Mouse (Mus musculus) embryonic facial prominence, embryonic 12.5 days (tissue): ENCODE measurements around the gene BC005561. TPM values are rescaled to one million over a fixed set of nuclear protein-coding genes. Genes with fewer than 3 reads are reported as not detected.
"Not testable (repeated sequence)": the region's sequence is repeated elsewhere in the genome, so short reads cannot be mapped to it uniquely, and the experiment has no call there.

Experiments used
- ATAC-seq: fragments of 200-750 bp; cut with Nextera tagmentation; 2 replicates; pipeline ENCODE4 v1.8.0; 2017; ENCODE audit not compliant: insufficient number of reproducible peaks, insufficient read depth, low FRiP score, low TSS enrichment
- H3K27ac ChIP-seq: fragments of 300-500 bp; sonication (generic); 2 replicates; pipeline ENCODE4 v1.5.1; 2016; ENCODE audit warnings: mild to moderate bottlenecking
- H3K27me3 ChIP-seq: fragments of 300-500 bp; sonication (generic); 2 replicates; pipeline ENCODE4 v1.6.1; 2016; ENCODE audit warnings: mild to moderate bottlenecking, moderate library complexity
- H3K36me3 ChIP-seq: fragments of 300-500 bp; sonication (generic); 2 replicates; pipeline ENCODE4 v1.6.1; 2016; ENCODE audit warnings: mild to moderate bottlenecking
- H3K4me1 ChIP-seq: fragments of 300-500 bp; sonication (generic); 2 replicates; pipeline ENCODE4 v1.6.1; 2016
- H3K4me2 ChIP-seq: fragments of 300-500 bp; sonication (generic); replicated peaks from 2 replicates; pipeline ENCODE4 v1.6.1; 2016; ENCODE audit warnings: mild to moderate bottlenecking, moderate library complexity
- H3K4me3 ChIP-seq: fragments of 300-500 bp; sonication (generic); 2 replicates; pipeline ENCODE4 v1.5.1; 2016; ENCODE audit warnings: mild to moderate bottlenecking
- H3K9ac ChIP-seq: fragments of 300-500 bp; sonication (generic); 2 replicates; pipeline ENCODE4 v1.6.1; 2016; ENCODE audit warnings: mild to moderate bottlenecking, moderate library complexity
- H3K9me3 ChIP-seq: fragments of 300-500 bp; sonication (generic); 2 replicates; pipeline ENCODE4 v1.6.1; 2016; ENCODE audit warnings: mild to moderate bottlenecking, moderate library complexity
- WGBS: fragments of 180-500 bp; shearing (Covaris S2); methylation state at CpG from one replicate; pipeline ENCODE4 v1.1.7; 2016; 5-methylcytosine and 5-hydroxymethylcytosine counted together
- polyA plus RNA-seq: library from polyadenylated mRNA; unstranded; fragments of >200 nt; fragmentation: Nextera tagmentation; extraction: Ambion mirVana; gene quantifications from 2 replicates; pipeline ENCODE4 v1.2.1, GENCODE M21; 2016

Gene BC005561
- polyA plus RNA-seq, 1 experiment from 2014 or later: 17.9 TPM

DNA sequence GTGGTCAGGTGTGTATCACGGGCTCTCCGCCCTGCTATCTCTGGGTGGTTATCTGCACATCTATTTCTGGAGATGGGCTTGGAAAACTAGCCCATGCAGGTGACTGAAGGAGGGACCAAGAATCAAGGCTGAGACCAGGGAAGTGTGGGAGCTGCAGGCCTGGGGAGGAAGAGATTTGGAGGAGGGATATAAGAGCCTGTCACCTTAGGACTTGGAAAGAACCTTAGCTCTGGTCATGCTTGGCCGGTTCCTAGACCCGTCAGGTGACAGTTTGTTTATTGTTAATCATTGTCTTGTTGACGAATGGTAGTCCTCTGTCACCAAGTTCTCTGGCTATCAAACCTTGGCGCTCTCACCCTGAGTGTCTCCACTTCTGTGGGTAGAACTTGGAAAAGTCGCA is 27.8 kb upstream of the BC005561 start:
- 91% methylated on average over 7 of the region's 7 CpGs for WGBS
- ATAC-seq: no peak

DNA sequence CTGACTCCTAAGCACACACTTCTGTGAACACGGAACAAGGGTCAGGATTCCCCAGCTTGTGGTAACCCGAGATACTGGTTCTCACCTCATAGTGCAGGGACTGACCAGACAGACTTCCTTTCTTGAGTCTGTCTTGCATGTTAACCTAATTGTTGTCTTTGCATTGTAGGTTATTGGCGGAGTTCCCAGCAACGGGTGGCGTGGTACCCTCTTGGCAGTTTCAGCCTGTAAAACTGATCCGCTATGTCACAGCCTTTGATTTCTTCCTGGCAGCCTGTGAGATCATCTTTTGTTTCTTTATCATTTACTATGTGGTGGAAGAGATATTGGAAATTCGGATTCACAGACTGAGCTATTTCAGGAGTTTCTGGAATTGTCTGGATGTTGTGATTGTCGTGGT is 25.3 kb upstream of the BC005561 start:
- Histone ChIP-seq H3K9ac (no peak overlapping the region), H3K9me3 (no peaks in the 10 kb centered on the region), H3K27me3 (no peaks in the 10 kb centered on the region), H3K36me3 (peaks cover 74% of the 10 kb centered on the region), H3K4me3 (no peak overlapping the region), H3K4me2 (no peak overlapping the region), H3K4me1 (no peaks in the 10 kb centered on the region), H3K27ac (no peak overlapping the region)
- WGBS: 86% methylated on average over 8 of the region's 8 CpGs
- no peak for ATAC-seq

More for the DNA sequence above, 27.8 kb upstream of the BC005561 start:
- no peak overlapping the region for H3K4me3 ChIP-seq
- peaks cover 71% of the 10 kb centered on the region for H3K36me3 ChIP-seq
- H3K4me1 ChIP-seq: no peaks in the 10 kb centered on the region
- no peak overlapping the region for H3K27ac ChIP-seq
- no peaks in the 10 kb centered on the region for H3K27me3 ChIP-seq
- no peaks in the 10 kb centered on the region for H3K9me3 ChIP-seq
- H3K9ac ChIP-seq: no peak overlapping the region
- no peak overlapping the region for H3K4me2 ChIP-seq

DNA sequence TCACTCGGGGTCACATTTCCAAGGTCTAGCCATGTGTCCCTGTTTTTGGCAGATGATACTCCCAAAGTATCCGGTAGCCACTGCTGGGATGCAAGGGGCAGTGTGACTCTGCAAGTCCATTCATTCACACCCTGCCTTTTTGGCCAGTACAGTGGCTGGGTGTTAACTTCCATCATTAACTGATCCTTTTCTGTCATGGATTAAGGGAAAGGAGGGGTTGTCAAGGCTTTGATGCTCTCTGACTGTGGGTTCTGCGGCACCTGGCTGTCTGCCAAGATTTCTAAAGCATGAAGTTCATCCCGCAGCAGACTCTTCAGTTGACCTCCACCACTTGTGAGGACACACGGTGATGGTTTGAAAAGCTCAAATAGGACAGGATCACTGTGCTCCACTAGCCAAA is 16.6 kb upstream of the BC005561 start:
- ATAC-seq: no peak
- Histone ChIP-seq H3K4me1 (no peaks in the 10 kb centered on the region), H3K4me3 (no peak overlapping the region), H3K4me2 (no peak overlapping the region), H3K27ac (no peak overlapping the region), H3K27me3 (no peaks in the 10 kb centered on the region), H3K9ac (no peak overlapping the region), H3K36me3 (peaks cover 83% of the 10 kb centered on the region), H3K9me3 (no peaks in the 10 kb centered on the region)
- 82% methylated on average over 5 of the region's 5 CpGs for WGBS

DNA sequence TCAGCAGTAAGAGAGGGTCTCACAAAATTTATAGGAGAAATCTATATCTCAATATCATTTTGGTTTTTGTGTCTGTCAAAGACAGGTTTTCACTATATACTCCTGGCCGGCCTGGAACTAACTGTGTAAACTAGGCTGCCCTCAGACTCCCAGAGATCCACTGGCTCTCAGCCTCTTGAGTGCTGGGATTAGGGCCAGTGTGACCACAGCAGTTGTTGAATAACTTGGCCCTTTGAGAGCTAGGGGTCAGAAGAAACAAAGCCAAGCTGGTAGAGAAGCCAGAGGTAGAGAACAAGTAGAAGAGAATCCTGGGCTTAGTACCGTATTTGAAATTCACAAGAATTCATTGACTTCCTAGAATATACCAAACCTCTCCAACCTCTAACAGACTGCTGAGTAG is 3.3 kb upstream of the BC005561 start:
- Histone ChIP-seq H3K27me3 (no peaks in the 10 kb centered on the region), H3K36me3 (peaks cover 43% of the 10 kb centered on the region), H3K27ac (no peak overlapping the region), H3K9me3 (no peaks in the 10 kb centered on the region), H3K4me3 (no peak overlapping the region), H3K9ac (no peak overlapping the region), H3K4me1 (peaks cover 10% of the 10 kb centered on the region; the same call in 1 of the 2 replicates), H3K4me2 (no peak overlapping the region)
- no peak for ATAC-seq
- WGBS: 92% methylated on average over 2 of the region's 2 CpGs

DNA sequence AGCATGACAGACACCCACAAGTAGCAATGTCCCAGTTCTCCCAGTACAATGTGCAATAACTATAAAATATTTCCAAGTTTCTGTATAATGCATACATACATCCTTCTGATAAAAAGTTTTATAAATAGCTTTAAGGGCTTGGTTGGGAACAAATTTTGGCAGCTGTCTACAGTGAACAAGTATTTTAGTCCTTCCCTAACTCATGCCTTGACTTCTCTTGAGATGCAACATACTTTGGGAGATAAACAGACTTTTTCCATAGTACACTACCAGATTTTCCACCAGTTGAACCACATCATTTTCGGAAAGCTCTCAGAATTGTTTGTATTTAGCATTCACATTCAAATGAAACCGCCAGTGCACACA is 340 bp upstream of the BC005561 start:
- Histone ChIP-seq H3K4me1 (peaks cover 10% of the 10 kb centered on the region; the same call in 1 of the 2 replicates), H3K4me2 (peak overlapping the region; percentile 66), H3K36me3 (peaks cover 28% of the 10 kb centered on the region), H3K9ac (peak overlapping the region; percentile 76; the same call in 1 of the 2 replicates), H3K27me3 (no peaks in the 10 kb centered on the region), H3K27ac (no peak overlapping the region), H3K9me3 (no peaks in the 10 kb centered on the region), H3K4me3 (peak overlapping the region; percentile 84)
- 2% methylated on average over 2 of the region's 2 CpGs for WGBS
- ATAC-seq: no peak

DNA sequence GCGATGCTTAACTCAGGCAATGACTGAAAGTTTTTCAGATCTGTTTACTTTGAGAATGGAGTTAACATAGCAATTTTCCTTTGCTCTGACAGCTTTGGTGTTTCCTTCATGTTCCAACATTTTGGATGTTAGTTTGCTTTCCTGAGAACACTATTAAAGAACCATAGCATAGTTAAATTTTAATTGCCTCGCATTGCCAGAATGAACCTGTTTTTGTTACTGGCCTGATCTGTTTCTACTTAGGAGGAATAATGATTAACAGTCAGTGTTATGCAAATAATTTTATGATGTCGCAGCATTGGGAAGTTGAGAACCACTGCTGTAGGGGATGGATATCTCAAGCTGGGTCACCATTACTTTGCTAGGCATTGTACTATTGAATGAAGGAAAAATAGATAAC is 3.1 kb downstream of the BC005561 start:
- no peak for ATAC-seq
- 89% methylated on average over 3 of the region's 3 CpGs for WGBS
- H3K9ac ChIP-seq: no peak overlapping the region
- peaks cover 10% of the 10 kb centered on the region; the same call in 1 of the 2 replicates for H3K4me1 ChIP-seq
- no peak overlapping the region for H3K27ac ChIP-seq
- no peak overlapping the region for H3K4me2 ChIP-seq
- H3K4me3 ChIP-seq: no peak overlapping the region
- peaks cover 8% of the 10 kb centered on the region; the same call in 1 of the 2 replicates for H3K9me3 ChIP-seq
- no peaks in the 10 kb centered on the region for H3K27me3 ChIP-seq
- peaks cover 30% of the 10 kb centered on the region for H3K36me3 ChIP-seq

DNA sequence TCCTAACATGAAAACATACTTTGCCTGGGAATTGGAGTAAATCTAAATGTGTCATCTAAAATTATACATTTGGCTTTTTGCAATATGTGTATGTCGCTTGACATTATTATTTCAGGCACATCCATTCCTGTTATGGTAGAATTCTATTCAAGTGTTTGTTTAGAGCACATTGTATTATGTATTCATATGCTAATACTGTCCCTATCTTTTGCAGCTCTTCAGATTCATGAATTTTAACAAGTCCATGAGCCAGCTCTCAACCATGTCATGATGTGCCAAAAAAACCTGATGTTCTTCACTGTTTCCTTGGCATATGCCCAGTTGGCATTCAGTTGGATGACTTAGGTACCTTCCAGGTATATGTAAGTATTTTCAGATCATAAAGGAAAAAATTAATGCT is 30.5 kb downstream of the BC005561 start:
- Histone ChIP-seq H3K27ac (no peak overlapping the region), H3K4me1 (no peaks in the 10 kb centered on the region), H3K9me3 (no peaks in the 10 kb centered on the region), H3K4me2 (no peak overlapping the region), H3K4me3 (no peak overlapping the region), H3K36me3 (peaks cover 60% of the 10 kb centered on the region), H3K9ac (no peak overlapping the region), H3K27me3 (no peaks in the 10 kb centered on the region)
- WGBS: 90% methylated on average over 1 of the region's 1 CpGs
- ATAC-seq: no peak

DNA sequence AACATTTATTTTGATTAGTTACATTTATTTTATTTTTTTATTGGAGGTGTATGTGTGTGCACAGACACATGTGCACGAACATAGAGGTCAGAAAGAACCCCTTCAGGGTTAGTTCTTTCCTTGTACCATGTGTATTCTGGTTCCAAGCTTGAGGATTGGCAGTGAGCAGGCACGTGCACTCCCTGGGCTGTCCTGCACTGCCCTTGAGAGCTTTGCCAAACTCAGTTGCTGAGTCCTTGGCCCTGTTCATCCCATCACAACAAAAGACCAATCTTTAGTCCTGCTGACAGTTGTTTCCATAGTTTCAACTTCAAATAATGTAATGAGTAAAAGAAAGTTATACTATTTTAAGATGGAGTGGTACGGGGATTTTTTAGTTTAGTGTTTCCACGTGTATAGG is 31.2 kb downstream of the BC005561 start:
- H3K27ac ChIP-seq: no peak overlapping the region
- no peaks in the 10 kb centered on the region for H3K27me3 ChIP-seq
- WGBS: 93% methylated on average over 4 of the region's 4 CpGs
- no peaks in the 10 kb centered on the region for H3K4me1 ChIP-seq
- no peak overlapping the region for H3K4me2 ChIP-seq
- no peak overlapping the region for H3K4me3 ChIP-seq
- H3K9ac ChIP-seq: no peak overlapping the region
- H3K36me3 ChIP-seq: peaks cover 66% of the 10 kb centered on the region
- no peak for ATAC-seq
- no peaks in the 10 kb centered on the region for H3K9me3 ChIP-seq

DNA sequence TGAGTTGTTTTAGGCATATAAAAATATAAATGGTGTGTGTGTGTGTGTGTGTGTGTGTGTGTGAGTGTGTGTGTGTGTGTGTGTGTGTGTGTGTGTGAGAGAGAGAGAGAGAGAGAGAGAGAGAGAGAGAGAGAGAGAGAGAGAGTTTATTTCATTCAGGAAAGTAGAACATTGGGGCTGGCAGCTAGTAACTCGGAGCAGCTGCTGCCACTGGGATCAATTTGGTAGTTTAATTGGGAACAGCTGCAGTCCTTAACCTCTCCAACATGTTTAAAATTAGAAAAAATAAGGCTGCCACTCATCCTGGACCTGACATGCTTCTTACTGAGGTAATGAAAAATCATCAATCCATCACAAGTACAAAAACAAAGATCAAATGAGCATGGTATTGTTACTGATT is 59.9 kb downstream of the BC005561 start:
- not testable (repeated sequence) for H3K4me1 ChIP-seq, H3K27ac ChIP-seq, H3K9ac ChIP-seq, H3K36me3 ChIP-seq, ATAC-seq, H3K9me3 ChIP-seq, H3K27me3 ChIP-seq, H3K4me2 ChIP-seq, H3K4me3 ChIP-seq
- 33% methylated on average over 1 of the region's 1 CpGs for WGBS

DNA sequence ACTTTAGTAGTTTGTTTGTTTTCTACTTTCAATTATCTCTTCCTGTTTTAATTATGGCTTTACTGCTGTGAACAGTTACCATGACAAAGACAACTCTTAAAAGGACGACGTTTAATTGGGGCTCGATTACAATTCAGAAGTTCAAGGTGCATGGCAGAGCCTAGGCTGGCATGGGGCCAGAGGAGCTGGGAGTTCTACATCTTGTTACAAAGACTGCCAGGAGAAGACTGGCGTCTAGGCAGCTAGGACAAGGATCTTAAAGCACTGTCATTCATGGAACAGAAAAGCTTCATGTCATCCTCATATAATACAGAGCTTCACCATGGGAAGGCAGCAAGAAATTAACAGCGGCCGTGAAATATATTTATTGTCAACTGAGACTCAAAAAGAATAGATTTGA is 62.6 kb downstream of the BC005561 start:
- Histone ChIP-seq H3K36me3 (peaks cover 10% of the 10 kb centered on the region; the same call in 1 of the 2 replicates), H3K4me2 (peak overlapping the region; percentile 24), H3K9ac (no peak overlapping the region), H3K4me1 (no peaks in the 10 kb centered on the region), H3K27me3 (no peaks in the 10 kb centered on the region), H3K4me3 (peak overlapping the region; percentile 57), H3K9me3 (peaks cover 10% of the 10 kb centered on the region), H3K27ac (no peak overlapping the region)
- no peak for ATAC-seq
- 53% methylated on average over 6 of the region's 6 CpGs for WGBS

DNA sequence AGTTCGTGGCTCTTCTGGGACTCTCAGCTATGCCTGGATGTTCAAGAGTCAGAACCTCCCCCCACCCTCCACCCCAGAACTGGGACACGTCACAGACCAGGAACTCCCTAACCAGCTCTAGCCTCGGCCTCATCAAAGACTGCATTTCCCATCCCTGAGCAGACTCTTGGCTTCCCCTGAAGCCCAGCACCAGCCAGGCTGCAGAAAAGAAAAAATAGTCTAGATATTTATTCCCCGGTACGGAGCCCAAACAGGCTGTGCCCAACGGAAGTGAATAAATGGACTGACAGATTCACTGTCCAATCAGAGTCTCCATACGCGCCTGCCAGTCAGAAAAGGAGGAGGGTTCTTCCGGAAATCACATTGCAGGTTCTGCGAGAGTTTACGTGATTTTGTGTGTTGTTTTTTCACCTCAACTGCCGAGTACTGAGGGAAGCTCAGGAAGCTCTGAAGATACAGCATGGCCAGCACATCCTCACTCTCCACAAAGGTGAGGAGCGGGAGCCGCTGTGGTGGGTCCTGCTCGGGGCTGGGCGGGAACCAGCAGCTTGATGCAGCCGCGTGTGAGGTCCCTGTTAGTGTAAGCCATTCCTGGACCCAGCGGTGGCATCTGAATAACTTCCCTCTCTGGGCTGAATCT is 63.2 kb downstream of the BC005561 start:
- Histone ChIP-seq H3K4me2 (peak overlapping the region; percentile 37), H3K36me3 (peaks cover 10% of the 10 kb centered on the region; the same call in 1 of the 2 replicates)

More for the DNA sequence above, 63.2 kb downstream of the BC005561 start:
- H3K27me3 ChIP-seq, H3K4me1 ChIP-seq: not testable (repeated sequence)
- 1% methylated on average over 18 of the region's 19 CpGs for WGBS
- Histone ChIP-seq H3K9me3 (peaks cover 10% of the 10 kb centered on the region), H3K27ac (peak overlapping the region; percentile 83), H3K4me3 (peak overlapping the region; percentile 57), H3K9ac (peak overlapping the region; percentile 66)
- peak; percentile 94 for ATAC-seq
